Mouse (Mus musculus) liver, adult 2 months (tissue): ENCODE measurements at regions not wholly inside any gene's neighbourhood (a gene's known extent, or its start where the extent isn't known, plus 50 kb on each side); places are given as distances from the start of the nearest gene placed in this dataset.

Source experiments
- CTCF ChIP-seq: fragments of 200-500 bp; IDR thresholded peaks from 2 replicates; pipeline ENCODE4 v1.5.1; 2011; ENCODE audit warnings: low read depth, low read length, control low read depth
- POLR2A ChIP-seq: fragments of 200-500 bp; IDR thresholded peaks from 2 replicates; pipeline ENCODE4 v1.6.1; 2011; ENCODE audit warnings: low read length, control low read depth; ENCODE audit not compliant: insufficient read depth; ENCODE audit errors: extremely low read depth

DNA sequence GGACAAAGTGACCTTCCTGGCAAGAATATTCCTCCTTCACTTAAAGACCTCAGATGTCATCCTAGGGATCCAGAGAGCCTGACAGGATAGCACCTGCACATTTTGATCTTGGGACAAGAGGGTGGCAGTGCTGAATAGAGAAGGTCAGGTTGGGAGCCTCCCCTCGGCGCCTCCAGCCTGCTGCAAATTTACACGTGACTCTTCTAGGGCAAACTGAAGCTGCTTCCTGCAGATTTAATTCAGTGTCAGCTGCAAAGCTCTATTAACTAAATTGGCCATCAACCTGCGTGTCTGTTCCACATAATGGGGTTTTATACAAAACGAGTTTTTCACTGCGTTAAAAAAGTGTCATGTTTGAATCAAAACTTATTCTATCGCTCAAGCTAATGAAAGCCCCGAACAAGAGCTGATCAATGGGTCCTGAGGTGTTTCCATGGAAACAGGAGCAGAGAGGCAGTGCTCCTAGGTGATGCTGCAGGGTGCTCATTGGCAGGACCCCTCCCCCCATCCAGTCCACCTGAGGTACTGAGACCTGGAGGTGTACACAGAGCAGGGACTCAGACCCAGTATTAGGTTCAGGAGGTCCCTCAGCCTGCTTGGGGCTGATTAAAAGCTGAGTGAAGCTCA, 82.6 kb upstream of the Mycn start:
- TF ChIP-seq CTCF (no peak), POLR2A (no peak)
